Comparison of ENCODE assay signal across 15 mouse cellular contexts in the genomic region with DNA sequence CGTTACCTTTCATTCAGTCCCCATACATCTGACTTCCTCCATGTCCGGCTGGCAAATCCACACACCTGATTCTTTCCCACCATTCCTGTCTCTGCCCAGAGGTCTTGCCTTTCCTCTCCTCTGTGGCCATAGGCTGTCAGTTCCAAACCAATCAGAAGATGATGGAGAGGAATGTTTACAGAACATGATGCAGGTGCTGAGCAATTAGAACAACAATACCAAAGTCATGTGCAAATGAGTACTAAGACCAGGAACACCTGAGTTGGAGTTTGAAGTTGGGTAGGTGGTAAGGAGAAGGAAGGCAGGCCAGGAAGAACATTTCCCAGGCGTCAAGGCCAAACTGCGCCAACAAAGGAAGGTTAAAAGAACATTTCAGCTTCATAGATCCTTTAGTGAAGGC.
"Had no signal": no experiment of that assay in that cellular context is flagged by ENCODE, and none has a peak within 500 bp of the region (broad histone marks: within the 10 kb centered on the region; RNA-seq: fewer than 3 reads in every experiment).

No protein-coding gene starts in this region.

- H3K9me3 ChIP-seq: neural tube, embryonic 12.5 days; neural tube, embryonic 13.5 days; neural tube, embryonic 15.5 days; stomach, embryonic 15.5 days had no signal

- H3K36me3 ChIP-seq: neural tube, embryonic 12.5 days; neural tube, embryonic 13.5 days; neural tube, embryonic 15.5 days; stomach, embryonic 15.5 days had no signal

- H3K4me3 ChIP-seq: neural tube, embryonic 12.5 days; neural tube, embryonic 13.5 days; neural tube, embryonic 15.5 days; stomach, embryonic 15.5 days had no signal

- H3K4me2 ChIP-seq: neural tube, embryonic 12.5 days; neural tube, embryonic 13.5 days; neural tube, embryonic 15.5 days; stomach, embryonic 15.5 days had no signal

- H3K4me1 ChIP-seq: stomach, embryonic 15.5 days had no signal

- H3K27me3 ChIP-seq: neural tube, embryonic 13.5 days; neural tube, embryonic 15.5 days; stomach, embryonic 15.5 days had no signal

- H3K27ac ChIP-seq: neural tube, embryonic 12.5 days; neural tube, embryonic 13.5 days; neural tube, embryonic 15.5 days; stomach, embryonic 15.5 days; stomach, postnatal 0 days had no signal

- H3K9ac ChIP-seq: neural tube, embryonic 12.5 days; neural tube, embryonic 13.5 days; neural tube, embryonic 15.5 days; stomach, embryonic 15.5 days had no signal

- DNase-seq: retina, postnatal 1 day; right cerebral cortex, adult 18-20 months; right cerebral cortex, postnatal 14 days; right cerebral cortex, postnatal 25 days; right cerebral cortex, postnatal 4 days; spleen, adult 18-20 months; thymus, adult 18-20 months; thymus, adult 2 months; thymus, postnatal 14 days; thymus, postnatal 4 days had no signal
